In genomic region chr13:32080520-32081249, GRCm38 (mm10) we compare ENCODE assay signal across 12 mouse cellular contexts.
A peak's percentile ranks its signal among the peaks of the same experiment; 100 is the strongest.
DNase-seq lines count a peak whose midpoint lies in the region.
"Had no signal": no experiment of that assay in that cellular context is flagged by ENCODE, and none has a peak within 500 bp of the region (broad histone marks: within the 10 kb centered on the region; RNA-seq: fewer than 3 reads in every experiment).

No protein-coding gene starts in this region.

- no peaks in the 10 kb centered on the region for H3K9me3 ChIP-seq in heart, embryonic 10.5 days
- no peaks in the 10 kb centered on the region for H3K9me3 ChIP-seq in limb, embryonic 10.5 days (replicated peaks)
- H3K9me3 ChIP-seq: G1E had no signal

- no peak for DNase-seq in heart, embryonic 10.5 days (ENCODE audit: low spot score)
- DNase-seq in heart, adult 11 months, result no peak
- DNase-seq in 3T3-L1 (ENCODE audit: low read depth, low spot score), result peak; percentile 53
- DNase-seq in embryo, embryonic 10 days (ENCODE audit: low spot score), result peak; percentile 66
- peak; percentile 59 for DNase-seq in limb, embryonic 10.5 days (ENCODE audit: low spot score)
- DNase-seq in lung, postnatal 36 days, result no peak
- no peak for DNase-seq in cerebellum, adult 9-10 months
- no peak for DNase-seq in layer of hippocampus, adult 9-11 months
- DNase-seq: heart, postnatal 36 days; thymus, postnatal 36 days had no signal

- no peaks in the 10 kb centered on the region for H3K27me3 ChIP-seq in heart, embryonic 10.5 days (ENCODE audit: insufficient read depth, poor library complexity, severe bottlenecking)
- peaks cover 47% of the 10 kb centered on the region for H3K27me3 ChIP-seq in limb, embryonic 10.5 days (ENCODE audit: low read depth, poor library complexity, severe bottlenecking)

- H3K4me1 ChIP-seq in heart, embryonic 10.5 days, result no peaks in the 10 kb centered on the region
- peaks cover 29% of the 10 kb centered on the region for H3K4me1 ChIP-seq in limb, embryonic 10.5 days

- 57% methylated on average over 6 of the region's 6 CpGs for WGBS in heart, embryonic 10.5 days
- 27% methylated on average over 6 of the region's 6 CpGs for WGBS in limb, embryonic 10.5 days

- H3K4me3 ChIP-seq in heart, embryonic 10.5 days, result no peak overlapping the region
- no peak overlapping the region for H3K4me3 ChIP-seq in limb, embryonic 10.5 days

- H3K27ac ChIP-seq in heart, embryonic 10.5 days, result peak overlapping the region; percentile 25; the same call in 1 of the 2 replicates
- peak overlapping the region; percentile 66; the same call in 1 of the 2 replicates for H3K27ac ChIP-seq in limb, embryonic 10.5 days
- H3K27ac ChIP-seq: liver, embryonic 14.5 days had no signal

- H3K36me3 ChIP-seq in heart, embryonic 10.5 days, result no peaks in the 10 kb centered on the region
- H3K36me3 ChIP-seq in limb, embryonic 10.5 days, result no peaks in the 10 kb centered on the region
- H3K36me3 ChIP-seq: G1E had no signal

Comparison
In these comparisons a context has a peak if more than half of its experiments do, and no peak if none do; other contexts are left out.
1. DNase-seq: peak in 3T3-L1 (single experiment), embryo, embryonic 10 days (single experiment) and limb, embryonic 10.5 days (single experiment); none in heart, embryonic 10.5 days (single experiment), heart, adult 11 months (single experiment), lung, postnatal 36 days (single experiment), cerebellum, adult 9-10 months (single experiment) and layer of hippocampus, adult 9-11 months (single experiment).